Mouse (Mus musculus) stomach, embryonic 15.5 days (tissue): ENCODE data around the gene Smarca1. TPM values are rescaled to one million over a fixed set of nuclear protein-coding genes. Genes with fewer than 3 reads are reported as not detected.

Source experiments
- ATAC-seq: fragments of 200-750 bp; cut with Nextera tagmentation; 2 replicates; pipeline ENCODE4 v1.8.0; 2017; ENCODE audit warnings: low read depth, moderate number of reproducible peaks, moderate TSS enrichment; ENCODE audit not compliant: insufficient read depth, low FRiP score
- H3K27ac ChIP-seq: fragments of 300-500 bp; sonication (generic); 2 replicates; pipeline ENCODE4 v1.5.1; 2015; ENCODE audit warnings: mild to moderate bottlenecking, inconsistent platforms
- H3K27me3 ChIP-seq: fragments of 300-500 bp; sonication (generic); replicated peaks from 2 replicates; pipeline ENCODE4 v1.6.1; 2015; ENCODE audit warnings: inconsistent platforms
- H3K36me3 ChIP-seq: fragments of 300-500 bp; sonication (generic); 2 replicates; pipeline ENCODE4 v1.6.1; 2015; ENCODE audit warnings: inconsistent platforms
- H3K4me1 ChIP-seq: fragments of 300-500 bp; sonication (generic); 2 replicates; pipeline ENCODE4 v1.6.1; 2015; ENCODE audit warnings: inconsistent platforms
- H3K4me2 ChIP-seq: fragments of 300-500 bp; sonication (generic); 2 replicates; pipeline ENCODE4 v1.6.1; 2015; ENCODE audit warnings: mild to moderate bottlenecking, inconsistent platforms
- H3K4me3 ChIP-seq: fragments of 300-500 bp; sonication (generic); replicated peaks from 2 replicates; pipeline ENCODE4 v1.5.1; 2015; ENCODE audit warnings: inconsistent platforms
- H3K9ac ChIP-seq: fragments of 300-500 bp; sonication (generic); 2 replicates; pipeline ENCODE4 v1.6.1; 2015; ENCODE audit warnings: inconsistent platforms
- H3K9me3 ChIP-seq: fragments of 300-500 bp; sonication (generic); 2 replicates; pipeline ENCODE4 v1.6.1; 2016; ENCODE audit warnings: inconsistent platforms
- WGBS: fragments of 180-500 bp; shearing (Covaris S2); methylation state at CpG from one replicate; pipeline ENCODE4 v1.1.7; 2015; 5-methylcytosine and 5-hydroxymethylcytosine counted together
- polyA plus RNA-seq: library from polyadenylated mRNA; unstranded; fragments of >200 nt; fragmentation: Nextera tagmentation; extraction: Ambion mirVana; gene quantifications from 2 replicates; pipeline ENCODE4 v1.2.1, GENCODE M21; 2015

Smarca1 gene
- polyA plus RNA-seq, 1 experiment from 2014 or later, result 24.9 TPM

- Histone ChIP-seq H3K4me3 (peak overlapping the region; percentile 57), H3K36me3 (no peaks in the 10 kb centered on the region), H3K4me2 (peak overlapping the region; percentile 56), H3K27ac (no peak overlapping the region), H3K4me1 (no peaks in the 10 kb centered on the region), H3K27me3 (no peaks in the 10 kb centered on the region), H3K9me3 (no peaks in the 10 kb centered on the region), H3K9ac (peak overlapping the region; percentile 22; the same call in 1 of the 2 replicates)
- 19% methylated on average over 11 of the region's 12 CpGs for WGBS
- ATAC-seq, result no peak
Measured at GRCm38 (mm10) chrX:47891243-47891906, 1.4 kb downstream of the Smarca1 start.

DNA sequence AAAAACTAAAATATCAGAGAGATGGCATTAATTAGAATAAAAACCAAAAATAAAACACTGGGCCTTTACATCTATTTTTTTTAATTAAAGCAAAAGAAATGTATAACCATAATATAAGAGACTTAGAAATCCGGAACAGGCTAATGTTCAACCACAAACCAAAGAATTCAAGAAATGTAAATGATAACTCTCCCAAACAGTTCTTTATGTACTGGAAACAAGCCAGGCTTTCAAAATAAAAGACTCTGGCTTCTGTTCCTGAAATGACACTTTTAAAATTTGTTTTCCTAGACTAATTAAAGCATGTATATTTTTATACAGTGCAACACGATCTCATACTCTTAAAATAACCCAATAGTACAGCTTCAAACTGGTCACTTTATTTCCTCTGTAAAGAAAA, 5.4 kb downstream of the Smarca1 start:
- Histone ChIP-seq H3K9ac (no peak overlapping the region), H3K9me3 (no peaks in the 10 kb centered on the region), H3K36me3 (no peaks in the 10 kb centered on the region), H3K27ac (no peak overlapping the region), H3K4me2 (no peak overlapping the region), H3K4me3 (no peak overlapping the region), H3K4me1 (no peaks in the 10 kb centered on the region), H3K27me3 (no peaks in the 10 kb centered on the region)
- WGBS, result 49% methylated on average over 2 of the region's 2 CpGs
- ATAC-seq, result no peak

GRCm38 (mm10) chrX:47882813-47883212, 10.0 kb downstream of the Smarca1 start:
- ATAC-seq, result no peak
- Histone ChIP-seq H3K4me2 (no peak overlapping the region), H3K27me3 (no peaks in the 10 kb centered on the region), H3K9ac (no peak overlapping the region), H3K27ac (no peak overlapping the region), H3K36me3 (no peaks in the 10 kb centered on the region), H3K9me3 (no peaks in the 10 kb centered on the region), H3K4me1 (no peaks in the 10 kb centered on the region), H3K4me3 (no peak overlapping the region)
- WGBS, result 76% methylated on average over 6 of the region's 6 CpGs

- Histone ChIP-seq H3K9ac (no peak overlapping the region), H3K4me1 (no peaks in the 10 kb centered on the region), H3K4me2 (no peak overlapping the region), H3K27me3 (no peaks in the 10 kb centered on the region), H3K4me3 (no peak overlapping the region), H3K36me3 (no peaks in the 10 kb centered on the region), H3K27ac (no peak overlapping the region), H3K9me3 (no peaks in the 10 kb centered on the region)
- no peak for ATAC-seq
- WGBS, result 37% methylated on average over 2 of the region's 2 CpGs
Measured at GRCm38 (mm10) chrX:47880052-47880451, 12.7 kb downstream of the Smarca1 start.

DNA sequence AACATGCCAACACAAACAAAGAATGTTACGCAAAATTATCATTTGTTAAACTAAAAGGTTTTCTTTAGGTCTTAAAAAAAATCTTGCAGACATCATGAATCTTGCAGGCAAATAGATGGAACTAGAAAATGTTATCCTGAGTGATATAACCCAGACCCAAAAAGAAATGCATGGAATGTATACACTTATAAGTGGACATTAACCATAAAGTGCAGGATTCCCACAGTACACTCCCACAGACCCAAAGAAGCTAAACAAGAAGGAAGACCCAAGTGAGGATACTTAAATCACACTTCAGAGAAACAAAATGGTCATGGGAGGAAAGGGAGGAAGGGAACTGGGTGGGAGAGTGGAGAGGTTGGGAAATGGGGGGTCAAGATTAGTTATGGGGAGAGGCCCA, 34.2 kb downstream of the Smarca1 start:
- no peaks in the 10 kb centered on the region for H3K4me1 ChIP-seq
- H3K36me3 ChIP-seq, result no peaks in the 10 kb centered on the region
- H3K9me3 ChIP-seq, result no peaks in the 10 kb centered on the region
- H3K4me3 ChIP-seq, result no peak overlapping the region
- H3K27me3 ChIP-seq, result no peaks in the 10 kb centered on the region
- H3K4me2 ChIP-seq, result no peak overlapping the region
- 65% methylated on average over 1 of the region's 1 CpGs for whole genome bisulfite sequencing
- H3K27ac ChIP-seq, result no peak overlapping the region
- no peak overlapping the region for H3K9ac ChIP-seq
- no peak for ATAC-seq

DNA sequence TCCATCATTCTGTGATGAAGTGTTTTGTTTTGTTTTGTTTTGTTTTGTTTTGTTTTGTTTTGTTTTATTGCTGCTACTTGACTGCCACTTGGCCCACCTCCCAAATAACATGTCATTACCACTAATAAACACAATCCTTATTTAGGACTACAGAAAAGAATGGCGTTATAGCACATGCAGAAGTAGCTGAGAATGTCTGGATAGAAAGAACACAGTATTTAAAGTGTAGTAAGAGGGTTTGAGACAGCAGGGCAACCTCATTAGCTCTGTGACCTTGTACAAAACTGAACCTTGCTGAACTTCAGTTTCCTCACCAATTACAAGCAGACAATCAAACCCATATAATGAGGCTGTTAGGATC, 57.0 kb downstream of the Smarca1 start:
- H3K4me2 ChIP-seq, result no peak overlapping the region
- no peaks in the 10 kb centered on the region for H3K36me3 ChIP-seq
- ATAC-seq, result no peak
- no peak overlapping the region for H3K9ac ChIP-seq
- no peaks in the 10 kb centered on the region for H3K27me3 ChIP-seq
- H3K4me3 ChIP-seq, result no peak overlapping the region
- no peaks in the 10 kb centered on the region for H3K4me1 ChIP-seq
- H3K27ac ChIP-seq, result no peak overlapping the region
- WGBS, result 58% methylated on average over 1 of the region's 1 CpGs
- H3K9me3 ChIP-seq, result no peaks in the 10 kb centered on the region

DNA sequence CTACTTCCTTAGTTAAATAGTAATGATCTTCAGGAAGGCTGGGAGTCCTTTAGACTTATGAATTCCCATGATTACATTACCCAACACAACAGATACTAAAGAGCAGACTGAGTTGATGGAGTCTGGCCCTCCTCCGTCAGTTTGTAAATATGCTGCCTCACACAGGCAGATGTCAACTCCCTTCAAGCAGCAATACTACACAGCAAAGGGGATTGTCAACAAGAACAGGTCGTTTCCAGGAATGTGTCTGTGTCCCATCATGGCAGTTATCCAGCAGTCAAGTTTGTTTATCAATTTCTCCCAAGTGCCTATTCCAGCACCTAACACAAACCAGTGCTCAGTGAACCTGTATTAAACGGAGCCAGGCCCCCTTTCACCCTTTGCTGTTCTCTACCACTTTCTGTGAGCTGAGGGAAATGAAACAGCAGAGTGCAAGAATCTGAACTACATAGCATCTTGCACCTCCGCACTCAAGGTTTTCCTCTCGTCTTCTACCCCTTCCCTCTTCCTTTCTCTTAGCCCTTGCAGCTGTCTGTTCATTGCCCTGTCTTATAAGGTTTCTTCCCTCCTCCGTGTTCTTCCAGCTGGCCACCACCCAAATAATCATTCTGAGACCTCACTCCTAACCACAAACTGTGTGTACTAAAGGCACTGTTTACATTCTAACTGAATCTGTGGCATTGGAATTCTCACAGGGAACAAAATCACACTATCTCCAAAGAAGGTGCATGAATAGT, 57.5 kb downstream of the Smarca1 start:
- ATAC-seq, result no peak
- no peak overlapping the region for H3K4me3 ChIP-seq
- 36% methylated on average over 6 of the region's 6 CpGs for WGBS

DNA sequence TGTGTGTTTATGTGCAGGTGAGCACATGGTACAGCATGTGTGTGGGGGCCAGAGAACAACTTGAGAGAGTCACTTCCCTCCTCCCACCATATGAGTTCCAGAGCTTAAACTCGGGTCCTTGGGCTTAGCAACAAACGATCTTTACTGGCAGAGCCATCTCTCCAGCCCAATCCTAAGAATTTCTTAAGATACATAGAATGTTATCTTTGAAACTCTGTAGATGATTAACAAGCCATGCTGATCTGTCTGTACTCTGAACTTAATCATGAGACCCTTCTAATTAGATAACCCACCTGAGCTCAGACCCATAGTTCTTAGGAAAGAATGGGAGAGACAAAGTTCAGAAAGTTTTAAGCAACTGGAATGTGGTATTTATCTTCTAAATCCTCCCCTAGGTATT, 59.3 kb downstream of the Smarca1 start:
- H3K4me1 ChIP-seq, result no peaks in the 10 kb centered on the region
- no peak overlapping the region for H3K9ac ChIP-seq
- 52% methylated on average over 2 of the region's 2 CpGs for WGBS
- no peaks in the 10 kb centered on the region for H3K36me3 ChIP-seq
- H3K9me3 ChIP-seq, result no peaks in the 10 kb centered on the region
- no peak overlapping the region for H3K4me2 ChIP-seq
- no peak overlapping the region for H3K27ac ChIP-seq
- no peak for ATAC-seq
- no peaks in the 10 kb centered on the region for H3K27me3 ChIP-seq
- H3K4me3 ChIP-seq, result no peak overlapping the region

More for the DNA sequence above, 57.5 kb downstream of the Smarca1 start:
- no peaks in the 10 kb centered on the region for H3K4me1 ChIP-seq
- no peaks in the 10 kb centered on the region for H3K27me3 ChIP-seq
- no peak overlapping the region for H3K9ac ChIP-seq
- no peak overlapping the region for H3K4me2 ChIP-seq
- H3K27ac ChIP-seq, result no peak overlapping the region
- no peaks in the 10 kb centered on the region for H3K9me3 ChIP-seq
- H3K36me3 ChIP-seq, result no peaks in the 10 kb centered on the region

- no peaks in the 10 kb centered on the region for H3K27me3 ChIP-seq
- 53% methylated on average over 2 of the region's 2 CpGs for WGBS
- H3K4me1 ChIP-seq, result no peaks in the 10 kb centered on the region
- no peak overlapping the region for H3K4me3 ChIP-seq
- no peaks in the 10 kb centered on the region for H3K9me3 ChIP-seq
- H3K36me3 ChIP-seq, result no peaks in the 10 kb centered on the region
- H3K27ac ChIP-seq, result no peak overlapping the region
- no peak for ATAC-seq
- H3K9ac ChIP-seq, result no peak overlapping the region
- H3K4me2 ChIP-seq, result no peak overlapping the region
Measured at GRCm38 (mm10) chrX:47820566-47820965, 72.2 kb downstream of the Smarca1 start.

DNA sequence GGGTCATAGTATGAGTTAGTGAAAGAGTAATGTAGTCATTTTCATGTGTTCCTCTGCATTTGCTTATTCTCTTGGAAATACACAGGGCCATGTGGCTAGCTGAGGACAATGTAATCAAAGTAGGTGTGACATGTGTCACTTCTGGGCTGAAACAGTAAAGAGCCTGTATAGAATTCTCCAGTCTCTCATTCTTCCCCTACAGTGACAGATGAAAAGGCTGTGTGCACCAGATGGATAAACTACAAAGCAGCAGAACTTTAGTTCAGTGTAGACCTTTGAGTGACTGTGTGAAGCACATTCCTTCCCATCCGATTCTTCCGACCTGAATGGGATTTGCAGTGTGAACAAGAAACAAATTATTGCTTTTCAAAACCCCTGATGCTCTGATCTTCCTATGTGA, 84.1 kb downstream of the Smarca1 start:
- Histone ChIP-seq H3K9me3 (no peaks in the 10 kb centered on the region), H3K4me2 (no peak overlapping the region), H3K27ac (no peak overlapping the region), H3K36me3 (no peaks in the 10 kb centered on the region), H3K27me3 (no peaks in the 10 kb centered on the region), H3K4me1 (no peaks in the 10 kb centered on the region), H3K9ac (no peak overlapping the region), H3K4me3 (no peak overlapping the region)
- ATAC-seq, result no peak
- 77% methylated on average over 2 of the region's 2 CpGs for WGBS

DNA sequence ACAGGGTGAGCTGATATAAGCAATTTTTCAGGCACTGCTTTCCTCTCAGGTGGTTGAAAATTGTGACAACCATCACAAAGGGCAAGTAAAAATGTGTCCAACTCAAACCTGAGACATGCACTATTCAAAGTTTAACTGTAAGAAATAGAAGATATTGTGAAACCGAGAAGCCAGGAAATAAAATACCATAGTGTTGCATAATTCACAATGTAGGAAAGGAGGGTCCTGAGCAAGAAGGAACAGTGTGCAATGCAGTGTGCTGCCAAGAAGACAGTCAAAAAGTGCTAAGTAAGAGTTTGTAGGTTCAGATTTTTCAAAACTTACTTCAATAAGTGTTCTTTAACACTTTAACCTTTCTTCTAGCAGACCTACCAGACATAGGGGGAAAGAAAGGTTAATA, 128.3 kb downstream of the Smarca1 start:
- WGBS, result 78% methylated on average over 1 of the region's 1 CpGs
- Histone ChIP-seq H3K27me3 (no peaks in the 10 kb centered on the region), H3K4me3 (no peak overlapping the region), H3K4me2 (no peak overlapping the region), H3K27ac (no peak overlapping the region), H3K9me3 (no peaks in the 10 kb centered on the region), H3K36me3 (no peaks in the 10 kb centered on the region), H3K4me1 (no peaks in the 10 kb centered on the region), H3K9ac (no peak overlapping the region)
- ATAC-seq, result no peak

DNA sequence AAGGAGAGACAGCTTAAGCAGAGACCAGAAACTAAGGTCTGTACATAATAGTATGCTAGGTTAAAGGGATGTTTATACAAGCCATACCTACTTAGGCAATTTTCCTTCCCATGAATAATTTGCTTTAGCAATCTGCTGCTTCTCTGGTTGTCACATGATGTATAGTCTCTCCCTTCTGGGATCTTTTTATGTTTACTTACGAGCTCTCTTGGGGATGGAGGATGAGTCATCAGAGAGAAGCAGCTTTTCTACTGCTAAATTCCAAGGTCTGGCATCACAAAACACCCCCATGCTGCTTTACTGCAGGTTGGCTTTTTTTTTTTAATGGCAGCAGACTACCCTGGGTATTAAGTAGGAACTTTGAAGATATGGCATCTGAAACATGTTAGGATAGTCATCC, 132.6 kb downstream of the Smarca1 start:
- Histone ChIP-seq H3K9ac (no peak overlapping the region), H3K36me3 (no peaks in the 10 kb centered on the region), H3K9me3 (no peaks in the 10 kb centered on the region), H3K27me3 (no peaks in the 10 kb centered on the region), H3K4me3 (no peak overlapping the region), H3K4me1 (no peaks in the 10 kb centered on the region), H3K4me2 (no peak overlapping the region), H3K27ac (no peak overlapping the region)
- ATAC-seq, result no peak
- WGBS, result 36% methylated on average over 1 of the region's 1 CpGs
